Mouse (Mus musculus): ENCODE data around the gene Gtpbp8.
A peak's percentile ranks its signal among the peaks of the same experiment; 100 is the strongest.

Gene Gtpbp8

DNA sequence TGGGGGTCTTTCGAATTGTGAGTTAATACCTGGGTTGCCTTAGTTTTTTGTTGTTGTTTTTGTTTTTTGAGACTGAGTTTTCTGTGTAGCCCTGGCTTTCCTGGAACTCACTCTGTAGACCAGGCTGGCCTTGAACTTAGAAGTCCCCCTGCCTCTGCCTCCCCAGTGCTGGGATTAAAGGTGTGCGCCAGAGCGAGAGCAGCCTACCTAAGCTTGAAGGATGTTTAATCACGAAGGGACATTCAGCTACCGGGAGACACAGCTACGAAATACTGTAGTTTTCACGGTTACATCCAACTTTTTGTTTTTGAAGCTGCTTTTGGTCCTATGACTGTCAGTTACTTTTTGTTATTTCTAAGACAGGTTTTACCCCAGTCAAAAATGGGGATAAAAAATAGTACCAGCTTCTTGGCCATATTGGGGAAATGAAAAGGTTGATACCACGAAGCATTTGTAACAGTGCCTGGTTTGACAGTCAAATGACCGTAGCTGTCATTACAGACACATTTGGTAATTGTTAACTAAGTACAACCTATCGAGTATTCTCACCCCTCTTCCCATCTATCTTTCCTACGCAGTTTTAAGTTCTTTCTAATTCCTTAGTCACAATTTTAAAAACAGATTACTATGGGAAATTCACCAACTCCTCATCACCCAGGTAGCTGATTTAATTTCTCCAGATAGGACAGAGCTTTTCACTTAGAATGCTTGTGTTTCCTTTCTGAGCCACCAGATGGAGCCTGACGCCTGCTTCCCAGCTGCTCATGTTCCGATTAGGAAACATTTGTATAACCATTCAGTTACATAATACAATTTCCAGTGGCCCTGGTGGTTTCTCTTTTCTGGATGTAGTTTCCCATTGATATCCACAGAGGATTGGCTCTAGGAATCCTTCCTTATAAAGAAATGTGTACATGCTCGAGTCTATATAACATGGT, 20.6 kb downstream of the Gtpbp8 start:
- DNase-seq (ENCODE audit: low spot score), result peak; percentile 50

DNA sequence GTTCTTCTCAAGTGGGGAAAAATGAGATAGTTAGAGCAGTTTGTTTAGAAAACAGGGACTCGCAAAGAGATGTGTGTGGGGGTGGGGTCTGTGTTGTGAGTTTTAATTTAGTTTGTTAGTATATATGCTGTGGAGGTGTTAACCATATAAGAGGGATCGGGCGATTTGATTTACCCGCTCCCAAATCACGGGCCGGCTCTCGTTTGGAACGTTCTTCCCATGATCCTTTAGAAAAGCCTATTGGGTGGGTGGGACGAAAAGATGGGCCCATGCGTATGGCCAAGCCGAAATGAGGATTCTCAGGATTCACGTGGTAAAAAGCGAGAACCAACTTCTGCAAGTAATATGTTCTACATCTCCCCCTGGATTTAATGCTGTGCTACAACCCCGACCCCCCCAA, 21.3 kb downstream of the Gtpbp8 start:
- no peak for DNase-seq (ENCODE audit: low spot score)

DNA sequence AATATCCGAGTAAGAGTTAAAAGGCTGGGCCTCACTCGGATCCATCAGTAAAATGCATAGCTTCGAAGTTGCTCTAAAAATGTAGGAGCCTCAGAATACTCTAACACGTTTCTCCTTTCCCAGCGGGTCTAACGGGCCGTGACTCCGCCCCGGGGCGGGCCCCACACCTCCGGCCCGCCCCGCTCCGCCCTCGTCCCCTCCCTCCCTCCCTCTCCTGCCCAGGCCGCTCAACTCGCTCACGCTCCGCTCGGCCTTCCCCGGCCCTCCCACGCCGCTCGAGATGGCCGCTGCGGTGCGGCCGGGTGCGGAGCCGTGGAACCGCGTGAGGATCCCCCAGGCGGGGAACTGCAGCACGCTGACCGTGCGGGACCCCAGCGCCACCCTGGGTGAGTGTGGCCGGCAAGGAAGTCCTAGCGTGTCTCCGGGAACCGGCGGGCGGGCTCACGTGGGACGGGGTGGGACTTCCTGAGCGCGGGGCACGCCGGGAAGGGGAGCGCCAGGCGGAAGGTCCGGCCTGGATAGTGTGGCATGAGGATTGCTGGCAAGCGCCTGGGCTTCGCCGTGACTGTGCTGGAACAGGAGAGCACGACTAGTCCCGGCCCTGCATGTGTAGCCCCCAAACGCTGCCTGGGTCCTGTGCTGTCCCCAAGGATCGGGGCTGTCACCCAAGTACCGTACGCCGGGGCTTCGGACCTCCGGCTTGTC, 21.9 kb downstream of the Gtpbp8 start, which contains the start of gene Nepro:
Gene Nepro (plus strand): TSS at position 219 of the 705 bp plus-strand sequence.
- DNase-seq (ENCODE audit: low spot score), result peak; percentile 97

DNA sequence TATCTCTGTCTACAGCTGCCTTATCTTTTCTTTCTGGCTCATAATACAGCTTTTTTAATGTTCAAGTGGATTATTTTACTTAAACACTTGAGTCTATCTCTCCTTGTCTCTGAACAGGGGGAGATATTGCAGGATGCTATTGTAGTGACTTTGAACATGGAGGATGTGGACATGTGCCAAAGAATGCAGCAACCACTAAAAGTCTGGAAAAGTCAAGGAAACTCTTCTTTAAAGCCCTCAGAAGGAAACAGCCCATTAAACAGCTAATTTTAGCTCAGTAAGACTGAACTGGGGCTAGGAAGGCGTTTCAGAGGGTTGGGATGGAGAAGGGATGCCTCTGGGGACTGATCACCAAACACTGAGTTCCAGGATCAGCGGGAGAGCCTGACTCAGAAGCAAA, 23.5 kb downstream of the Gtpbp8 start:
- no peak for DNase-seq (ENCODE audit: low spot score)

DNA sequence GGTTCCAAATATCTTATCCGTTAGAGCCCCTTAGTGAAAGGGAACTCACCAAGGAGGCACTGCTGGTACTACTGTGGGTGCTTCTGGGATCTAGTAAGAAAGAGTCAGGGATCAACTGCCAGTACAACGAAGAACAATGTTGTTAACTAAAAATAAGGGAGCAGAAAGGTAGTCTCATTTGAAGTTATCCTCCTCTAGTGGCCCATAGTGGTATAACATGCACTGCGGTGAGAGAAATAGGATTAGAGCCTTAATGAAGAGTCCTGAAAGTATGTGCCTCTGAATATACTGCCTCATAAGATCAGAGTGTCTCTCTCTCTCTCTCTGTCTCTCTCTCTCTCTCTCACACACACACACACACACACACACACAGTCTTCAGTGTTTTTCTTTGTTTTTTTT, 25.6 kb downstream of the Gtpbp8 start:
- no peak for DNase-seq (ENCODE audit: low spot score)

DNA sequence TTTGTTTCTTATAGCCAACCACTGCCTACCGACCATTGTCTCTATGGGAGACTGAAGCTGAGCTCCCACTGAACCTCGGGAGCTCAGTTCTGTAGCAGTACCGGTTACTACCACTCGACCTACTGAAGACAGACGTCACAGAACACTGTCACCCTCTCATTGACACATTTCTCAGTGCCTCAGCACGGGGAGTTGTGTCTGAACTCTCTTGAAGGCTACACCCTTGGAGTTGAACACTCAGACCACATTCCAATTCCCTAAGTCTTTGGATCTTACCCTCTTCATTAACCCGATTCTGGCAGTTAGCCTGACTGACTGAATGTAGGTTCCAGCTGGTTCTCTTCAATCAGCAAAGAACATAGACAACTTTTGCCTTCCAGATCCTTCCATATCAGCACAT, 26.8 kb downstream of the Gtpbp8 start:
- no peak for DNase-seq (ENCODE audit: low spot score)

DNA sequence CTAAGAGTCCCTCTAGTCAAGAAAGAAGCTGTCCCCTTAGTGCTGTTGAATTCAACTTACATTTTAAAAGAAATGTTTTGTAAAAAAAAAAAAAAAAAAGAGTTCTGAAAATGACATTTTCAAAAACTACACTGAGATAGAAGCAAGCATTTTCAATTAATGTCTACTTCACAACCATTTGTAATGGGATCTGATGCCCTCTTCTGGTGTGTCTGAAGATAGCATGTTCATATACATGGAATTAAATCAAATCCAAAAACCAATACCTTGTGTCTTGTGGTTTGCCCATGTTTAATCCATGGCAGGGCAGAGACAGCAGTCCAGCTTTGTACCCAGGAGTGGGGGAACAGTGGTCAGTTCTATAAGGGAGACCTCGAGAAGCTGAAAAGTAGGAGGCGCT, 28.3 kb downstream of the Gtpbp8 start:
- no peak for DNase-seq (ENCODE audit: low spot score)

DNA sequence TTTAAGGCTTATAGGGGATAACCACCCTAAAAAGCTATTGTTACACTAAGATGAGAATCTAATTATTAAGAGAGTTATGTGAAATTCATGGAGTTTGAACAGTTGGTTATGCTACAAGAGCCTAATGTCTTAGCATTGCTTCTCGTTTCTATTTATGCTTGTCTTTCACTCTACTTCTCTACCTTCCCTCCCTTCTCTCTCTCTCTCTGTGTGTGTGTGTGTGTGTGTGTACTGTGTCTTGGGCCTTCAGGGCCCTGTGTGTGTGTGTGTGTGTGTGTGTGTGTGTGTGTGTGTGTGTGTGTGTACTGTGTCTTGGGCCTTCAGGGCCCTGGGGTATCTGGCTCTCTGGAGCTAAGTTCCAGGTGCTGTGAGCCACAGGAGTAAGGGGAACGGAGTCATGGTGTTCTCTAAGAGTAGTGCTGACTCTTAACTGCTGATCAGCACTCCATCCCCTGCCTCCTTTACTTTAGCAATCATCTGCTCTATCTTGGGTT, 29.0 kb downstream of the Gtpbp8 start:
- no peak for DNase-seq (ENCODE audit: low spot score)

DNA sequence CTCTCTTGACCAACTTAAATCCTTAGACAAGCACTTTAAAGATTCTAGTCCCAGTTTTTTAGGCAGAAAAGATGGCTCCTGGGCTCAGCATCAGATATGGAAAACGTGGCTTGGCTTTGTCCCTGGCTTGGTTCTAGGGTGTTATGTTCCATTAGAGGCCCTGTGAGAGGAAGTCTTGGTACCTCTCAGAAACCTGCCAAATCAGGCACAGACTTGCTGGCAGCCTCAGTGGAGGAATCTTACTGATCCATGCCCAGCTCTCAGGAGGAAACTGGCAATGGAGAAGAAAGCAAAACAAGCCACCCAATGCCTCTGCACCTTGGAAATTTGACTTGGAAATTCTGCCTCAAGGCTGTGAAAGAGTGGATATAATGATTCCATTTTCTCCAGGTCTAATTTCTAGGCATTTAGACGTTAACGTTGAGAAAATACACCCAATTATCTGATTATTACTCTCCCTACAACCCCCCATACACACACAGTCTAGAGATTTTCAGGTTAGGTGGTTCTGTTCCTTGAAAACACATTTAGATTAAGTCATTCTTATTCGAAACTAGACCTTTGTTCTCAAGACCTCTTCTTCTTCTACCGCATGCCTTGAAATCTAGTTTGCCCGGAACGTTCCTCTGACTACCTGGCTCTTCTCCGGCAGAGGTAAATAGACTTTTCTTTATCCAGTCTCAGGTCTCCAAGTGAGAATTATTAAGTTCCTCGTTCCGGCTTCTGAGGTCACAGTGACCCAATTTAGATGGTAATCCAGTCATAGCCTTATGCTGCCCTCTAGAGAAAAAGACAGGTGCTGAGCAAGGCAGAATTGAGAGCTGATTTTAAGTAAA, 29.6 kb downstream of the Gtpbp8 start:
- no peak for DNase-seq (ENCODE audit: low spot score)

DNA sequence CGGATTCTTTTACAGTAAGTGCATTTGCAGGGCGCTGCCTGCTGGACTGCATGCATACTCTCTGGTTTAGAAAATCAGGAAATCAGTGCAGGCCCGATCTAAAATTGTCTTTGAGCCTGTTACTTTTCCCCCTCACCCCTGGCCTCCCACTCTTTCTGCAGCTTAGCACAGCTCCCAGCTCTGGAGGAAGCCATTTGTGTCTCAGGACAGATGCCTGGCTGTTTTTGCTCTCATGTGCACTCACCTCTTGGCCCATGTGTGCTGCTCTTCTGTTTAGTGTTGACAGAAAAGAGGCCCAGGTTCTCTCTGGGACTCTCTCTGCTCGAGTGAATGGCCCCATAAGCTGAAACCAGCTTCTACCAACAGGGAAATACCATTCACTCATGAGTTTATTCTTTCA, 42.7 kb downstream of the Gtpbp8 start:
- DNase-seq (ENCODE audit: low spot score), result no peak

DNA sequence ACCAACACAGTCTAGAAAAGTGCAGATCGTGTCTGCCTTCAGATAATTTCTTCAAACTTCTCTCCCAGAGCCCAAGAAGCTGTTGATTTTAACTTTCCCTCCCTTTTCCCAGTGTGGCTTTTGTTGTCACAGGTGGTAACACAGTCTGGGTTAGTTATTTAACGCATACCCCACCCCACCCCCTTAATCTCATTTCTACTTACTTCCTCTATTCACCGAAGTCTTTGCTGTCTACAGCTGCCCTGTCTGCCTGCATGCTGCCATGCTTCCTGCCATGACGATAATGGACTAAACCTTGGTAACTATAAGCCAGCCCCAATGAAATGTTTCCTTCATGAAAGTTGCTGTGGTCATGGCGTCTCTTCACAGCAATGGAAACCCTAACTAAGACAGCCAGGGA, 43.9 kb downstream of the Gtpbp8 start:
- no peak for DNase-seq (ENCODE audit: low spot score)

DNA sequence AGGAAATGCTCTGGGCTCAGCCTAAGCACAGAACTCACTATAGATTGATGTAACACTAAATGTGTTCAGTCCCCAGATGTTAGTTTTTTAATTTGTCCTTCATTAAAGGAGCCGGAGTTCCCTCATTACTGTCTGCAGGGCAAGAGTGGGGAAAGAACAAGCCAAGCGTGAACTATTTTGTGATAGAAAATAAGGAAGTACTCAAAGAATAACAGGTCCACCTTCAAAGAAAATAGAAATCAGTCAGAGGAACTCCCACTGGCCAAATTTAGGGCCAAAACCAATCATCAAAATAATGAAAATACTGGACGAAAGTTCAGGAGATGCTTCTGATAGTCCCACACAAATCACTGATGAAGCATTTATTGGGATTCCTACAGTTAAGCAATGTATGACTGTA, 45.0 kb downstream of the Gtpbp8 start:
- no peak for DNase-seq (ENCODE audit: low spot score)

DNA sequence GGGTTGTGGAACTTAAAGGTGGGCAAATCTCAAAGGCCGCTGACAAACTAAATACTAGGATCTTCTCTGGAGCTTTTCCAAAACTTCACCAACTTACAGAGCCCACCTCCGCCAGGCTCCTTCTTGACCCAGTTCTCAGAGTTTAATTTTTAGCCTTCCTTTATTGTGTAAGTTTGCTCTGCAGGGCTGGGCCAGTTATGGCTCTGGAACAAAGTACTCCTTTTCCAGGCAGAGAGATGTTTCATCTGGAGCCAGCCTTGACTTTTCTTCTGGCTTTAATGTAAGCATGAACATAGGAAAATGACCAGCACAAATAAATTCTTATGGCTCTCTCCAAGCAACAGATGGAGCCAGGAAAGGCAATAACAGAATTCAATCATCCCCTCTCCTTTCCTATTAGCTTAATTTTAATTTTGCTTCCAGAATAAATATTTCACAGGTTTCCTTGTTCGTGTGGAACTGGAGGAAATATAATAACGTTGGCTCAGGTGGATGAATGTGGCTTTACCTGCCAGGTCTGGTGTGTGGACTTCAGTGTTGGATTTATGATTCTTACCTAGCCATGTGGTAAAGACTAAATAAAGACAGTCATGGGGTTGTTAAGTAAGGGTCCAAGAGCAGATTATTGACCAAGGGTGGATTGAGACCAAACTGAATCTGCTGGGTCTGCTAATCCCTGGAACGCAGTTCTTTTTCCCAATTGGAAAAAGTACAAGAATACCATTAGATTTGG, 48.5 kb downstream of the Gtpbp8 start:
- no peak for DNase-seq (ENCODE audit: low spot score)

DNA sequence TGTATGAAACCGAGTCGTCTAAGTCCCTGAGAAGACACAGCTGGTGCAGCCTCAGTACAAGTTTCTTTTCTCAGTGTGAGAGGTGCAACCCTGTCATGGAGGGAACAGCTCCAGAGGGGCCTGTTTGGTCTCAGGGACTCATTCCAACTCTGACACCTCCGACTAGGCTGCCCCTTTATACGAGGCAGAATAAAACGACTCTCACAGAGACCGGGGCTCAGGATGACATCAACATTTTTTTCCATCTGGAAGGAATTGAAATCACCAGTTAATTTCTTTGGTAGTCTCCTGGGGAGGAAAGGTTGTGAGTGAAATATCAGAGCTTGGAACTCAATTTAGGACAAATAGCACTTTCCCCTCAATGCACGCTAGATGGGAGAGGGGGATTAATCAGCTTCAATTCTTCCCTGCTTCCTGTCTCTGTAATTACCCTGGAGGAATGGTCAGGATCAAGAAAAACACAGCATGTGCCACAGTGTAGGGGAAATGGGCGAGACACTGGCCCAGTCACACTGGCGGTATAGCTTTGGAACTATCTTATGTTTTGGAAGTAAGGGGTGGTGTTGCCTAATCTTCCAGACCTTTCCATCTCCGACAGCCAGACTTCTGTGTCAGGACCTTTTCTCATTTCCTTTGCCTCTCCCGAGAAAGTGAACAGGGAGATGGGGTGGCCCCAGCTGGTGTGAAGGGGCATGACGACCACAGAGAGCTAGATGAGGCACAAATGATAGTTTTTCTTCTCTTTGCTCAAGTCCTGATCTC, 50.1 kb downstream of the Gtpbp8 start:
- no peak for DNase-seq (ENCODE audit: low spot score)

DNA sequence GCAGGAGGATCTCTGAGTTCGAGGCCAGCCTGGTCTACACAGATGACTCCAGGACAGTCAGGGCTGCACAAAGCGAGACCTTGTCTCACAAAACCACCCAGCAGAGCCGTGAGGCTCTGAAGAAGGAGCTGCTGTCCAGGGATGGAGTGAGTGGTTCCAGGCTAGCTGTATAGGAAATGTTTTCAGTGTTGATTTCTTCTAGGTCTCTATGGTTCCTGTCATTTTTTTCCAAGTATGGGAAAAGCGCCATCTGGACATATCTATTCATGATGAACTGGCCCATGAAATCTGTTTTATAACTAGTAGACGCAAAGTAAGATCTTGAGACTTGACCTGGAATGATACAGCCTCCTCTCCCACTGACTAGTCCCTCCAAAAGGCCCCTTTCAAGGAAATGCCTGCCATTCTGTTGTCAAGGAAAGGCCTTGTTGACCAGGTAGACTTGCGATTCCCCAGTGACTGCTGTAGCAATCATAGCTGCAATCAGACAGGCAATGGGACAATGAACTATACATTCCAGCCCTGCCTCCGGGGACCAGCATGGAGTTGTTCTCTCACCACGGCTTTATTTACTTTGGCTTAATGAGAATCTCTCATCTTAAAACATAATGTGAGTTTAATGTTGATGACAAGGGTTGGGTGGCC, 50.8 kb downstream of the Gtpbp8 start:
- DNase-seq (ENCODE audit: low spot score), result no peak

DNA sequence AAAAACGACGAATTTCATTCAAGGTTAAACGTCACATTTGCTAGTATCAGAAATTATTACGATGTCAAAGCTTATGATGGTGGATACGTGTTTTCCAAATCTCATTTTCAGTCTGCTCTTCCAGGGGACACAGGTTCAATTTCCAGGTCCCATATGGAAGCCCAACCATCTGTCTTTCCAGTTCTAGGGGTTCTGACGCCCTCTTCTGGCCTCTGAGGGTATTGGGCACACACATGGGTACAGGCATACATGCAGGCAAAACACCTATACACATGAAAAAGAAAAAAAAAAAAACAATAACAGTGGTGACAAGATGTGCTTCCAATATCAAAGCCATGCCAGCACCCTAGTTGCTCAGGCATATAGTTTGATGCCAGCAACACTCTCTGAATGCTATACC, 52.5 kb downstream of the Gtpbp8 start:
- no peak for DNase-seq (ENCODE audit: low spot score)

DNA sequence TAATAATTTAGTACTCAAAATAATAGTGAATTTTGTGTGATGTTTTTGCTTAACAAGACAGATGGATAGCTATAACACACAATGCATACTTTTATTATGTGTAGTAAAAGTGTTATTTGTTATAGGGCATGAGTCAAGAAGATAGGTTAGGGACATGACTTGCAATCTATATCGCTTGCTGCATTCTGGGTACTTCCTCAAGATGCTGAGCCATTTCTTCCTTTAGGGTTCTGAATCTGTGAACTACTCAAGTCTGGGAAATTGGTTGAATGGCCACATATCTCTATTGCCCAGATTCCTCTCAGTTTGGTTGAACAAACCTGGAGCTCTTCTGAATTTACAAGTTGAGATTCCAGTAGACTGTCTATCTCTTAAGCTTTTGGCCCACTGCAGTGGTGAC, 53.6 kb downstream of the Gtpbp8 start:
- no peak for DNase-seq (ENCODE audit: low spot score)

DNA sequence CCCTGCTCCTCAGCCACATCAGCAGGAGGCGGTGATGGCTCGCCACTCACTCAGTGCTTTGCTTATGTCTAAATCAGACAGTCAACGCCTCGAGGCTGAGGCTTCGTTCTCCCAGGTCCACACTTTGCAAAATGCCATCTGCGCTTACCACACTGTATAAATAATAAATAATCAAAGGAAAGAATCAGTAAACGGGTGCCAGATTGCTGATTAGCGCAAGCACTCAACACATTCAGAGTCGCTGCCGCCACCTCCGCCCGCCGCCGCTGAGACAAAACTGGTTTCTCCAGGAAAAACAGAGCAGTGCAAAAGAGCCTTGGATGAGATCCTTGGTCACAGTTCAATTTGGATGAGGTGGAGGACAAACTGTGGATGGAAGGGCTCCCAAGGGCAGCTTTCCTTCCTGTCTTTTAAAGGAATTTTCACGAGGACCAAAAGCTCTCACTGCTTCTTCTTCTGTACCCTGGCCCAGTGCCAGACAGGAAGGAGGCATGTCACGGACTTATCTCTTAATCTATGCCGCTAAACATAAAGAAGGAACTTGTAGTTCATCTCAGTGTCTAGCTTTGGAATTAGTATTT, 54.5 kb downstream of the Gtpbp8 start:
- peak; percentile 13 for DNase-seq (ENCODE audit: low spot score)

DNA sequence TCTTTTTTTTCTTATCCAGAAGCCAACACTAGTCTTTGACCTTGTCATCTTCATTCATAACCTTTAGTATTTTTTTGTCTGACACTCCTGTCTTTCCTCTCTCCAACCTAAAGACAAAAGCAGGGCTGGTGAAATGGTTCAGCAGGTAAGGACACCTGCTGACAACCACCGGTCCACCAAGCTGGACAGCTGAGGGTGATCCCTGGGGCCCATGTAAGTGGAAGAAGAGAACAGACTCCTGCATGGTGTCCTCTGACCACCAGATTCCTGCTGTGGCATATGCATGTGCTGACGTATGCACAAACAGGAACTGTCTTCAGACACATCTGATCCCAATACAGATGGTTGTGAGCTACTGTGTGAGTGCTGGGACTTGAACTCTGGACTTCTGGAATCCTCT, 55.1 kb downstream of the Gtpbp8 start:
- DNase-seq (ENCODE audit: low spot score), result no peak

DNA sequence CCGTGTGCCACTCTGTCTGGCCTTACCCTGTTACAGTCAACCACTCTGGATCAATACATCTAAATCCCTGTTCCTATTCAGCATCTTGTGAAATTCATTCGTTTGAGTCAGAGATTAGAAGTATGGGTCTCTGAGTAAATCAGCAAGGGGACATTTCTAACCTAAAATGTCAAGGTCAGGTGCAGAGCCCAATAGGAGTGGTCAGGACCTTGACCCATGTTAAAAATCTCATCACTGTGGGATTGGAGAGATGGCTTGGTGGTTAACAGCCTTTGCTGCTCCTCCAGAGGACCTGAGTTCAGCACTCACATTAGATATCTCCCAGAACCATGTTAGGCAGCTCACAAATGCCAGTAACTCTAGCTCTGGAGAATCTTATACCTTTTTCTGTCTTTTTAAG, 55.7 kb downstream of the Gtpbp8 start:
- no peak for DNase-seq (ENCODE audit: low spot score)
